Mouse (Mus musculus): ENCODE data around the gene Rnf216.
A peak's percentile ranks its signal among the peaks of the same experiment; 100 is the strongest.
"Not testable (repeated sequence)": the region's sequence is repeated elsewhere in the genome, so short reads cannot be mapped to it uniquely, and the experiment has no call there.

The Rnf216 gene

GRCm38 (mm10) chr5:143112281-143113246, at the start of gene Rnf216:
Rnf216 (minus strand) TSS chr5:143112994.
- DNase-seq = peak; percentile 94 to 96

GRCm38 (mm10) chr5:143155534-143155933, 42.7 kb upstream of the Rnf216 start:
- no peak for DNase-seq

- DNase-seq = no peak
Measured at GRCm38 (mm10) chr5:143153756-143154155, 41.0 kb upstream of the Rnf216 start.

GRCm38 (mm10) chr5:143150044-143150443, 37.2 kb upstream of the Rnf216 start:
- DNase-seq = no peak

- no peak for DNase-seq
Measured at GRCm38 (mm10) chr5:143149536-143149935, 36.7 kb upstream of the Rnf216 start.

- no peak for DNase-seq
Measured at GRCm38 (mm10) chr5:143148661-143149060, 35.9 kb upstream of the Rnf216 start.

GRCm38 (mm10) chr5:143147481-143147880, 34.7 kb upstream of the Rnf216 start, which contains the start of gene Olfr718-ps1:
Olfr718-ps1 (minus strand) TSS chr5:143147581.
- no peak for DNase-seq

- no peak for DNase-seq
Measured at GRCm38 (mm10) chr5:143137580-143137979, 24.8 kb upstream of the Rnf216 start.

GRCm38 (mm10) chr5:143135042-143135441, 22.2 kb upstream of the Rnf216 start:
- no peak for DNase-seq

- DNase-seq = not testable (repeated sequence)
Measured at GRCm38 (mm10) chr5:143134216-143135010, 21.6 kb upstream of the Rnf216 start.

GRCm38 (mm10) chr5:143132935-143133514, 20.2 kb upstream of the Rnf216 start:
- no peak for DNase-seq

GRCm38 (mm10) chr5:143130342-143130741, 17.5 kb upstream of the Rnf216 start:
- no peak for DNase-seq

- no peak for DNase-seq
Measured at GRCm38 (mm10) chr5:143129101-143129500, 16.3 kb upstream of the Rnf216 start.

GRCm38 (mm10) chr5:143127837-143128236, 15.0 kb upstream of the Rnf216 start:
- DNase-seq = peak; percentile 66 to 73

GRCm38 (mm10) chr5:143126908-143127307, 14.1 kb upstream of the Rnf216 start:
- DNase-seq = no peak

- no peak for DNase-seq
Measured at GRCm38 (mm10) chr5:143126089-143126488, 13.3 kb upstream of the Rnf216 start.

- DNase-seq = no peak
Measured at GRCm38 (mm10) chr5:143125601-143126000, 12.8 kb upstream of the Rnf216 start.

- DNase-seq = peak; percentile 16 to 24
Measured at GRCm38 (mm10) chr5:143124805-143125378, 12.1 kb upstream of the Rnf216 start.

GRCm38 (mm10) chr5:143122673-143123072, 9.9 kb upstream of the Rnf216 start:
- DNase-seq = no peak

- no peak for DNase-seq
Measured at GRCm38 (mm10) chr5:143122125-143122524, 9.3 kb upstream of the Rnf216 start.

- no peak for DNase-seq
Measured at GRCm38 (mm10) chr5:143106842-143107241, 6.0 kb downstream of the Rnf216 start.

GRCm38 (mm10) chr5:143103231-143103630, 9.6 kb downstream of the Rnf216 start:
- no peak for DNase-seq

- no peak for DNase-seq
Measured at GRCm38 (mm10) chr5:143101626-143102025, 11.2 kb downstream of the Rnf216 start.

All from cerebellum, postnatal 36 days (tissue).